Mouse (Mus musculus) neutrophil, adult 65 days (primary cell): ENCODE data around the gene Rilpl1. TPM values are rescaled to one million over a fixed set of nuclear protein-coding genes. Genes with fewer than 3 reads are reported as not detected.

ENCODE experiments used
- total RNA-seq: library from RNA; stranded (reverse); gene quantifications from 2 replicates; pipeline ENCODE4 v1.2.4, GENCODE M21; 2023

The Rilpl1 gene
- 0.68 and 1.9 TPM in 2 replicates for total RNA-seq

DNA sequence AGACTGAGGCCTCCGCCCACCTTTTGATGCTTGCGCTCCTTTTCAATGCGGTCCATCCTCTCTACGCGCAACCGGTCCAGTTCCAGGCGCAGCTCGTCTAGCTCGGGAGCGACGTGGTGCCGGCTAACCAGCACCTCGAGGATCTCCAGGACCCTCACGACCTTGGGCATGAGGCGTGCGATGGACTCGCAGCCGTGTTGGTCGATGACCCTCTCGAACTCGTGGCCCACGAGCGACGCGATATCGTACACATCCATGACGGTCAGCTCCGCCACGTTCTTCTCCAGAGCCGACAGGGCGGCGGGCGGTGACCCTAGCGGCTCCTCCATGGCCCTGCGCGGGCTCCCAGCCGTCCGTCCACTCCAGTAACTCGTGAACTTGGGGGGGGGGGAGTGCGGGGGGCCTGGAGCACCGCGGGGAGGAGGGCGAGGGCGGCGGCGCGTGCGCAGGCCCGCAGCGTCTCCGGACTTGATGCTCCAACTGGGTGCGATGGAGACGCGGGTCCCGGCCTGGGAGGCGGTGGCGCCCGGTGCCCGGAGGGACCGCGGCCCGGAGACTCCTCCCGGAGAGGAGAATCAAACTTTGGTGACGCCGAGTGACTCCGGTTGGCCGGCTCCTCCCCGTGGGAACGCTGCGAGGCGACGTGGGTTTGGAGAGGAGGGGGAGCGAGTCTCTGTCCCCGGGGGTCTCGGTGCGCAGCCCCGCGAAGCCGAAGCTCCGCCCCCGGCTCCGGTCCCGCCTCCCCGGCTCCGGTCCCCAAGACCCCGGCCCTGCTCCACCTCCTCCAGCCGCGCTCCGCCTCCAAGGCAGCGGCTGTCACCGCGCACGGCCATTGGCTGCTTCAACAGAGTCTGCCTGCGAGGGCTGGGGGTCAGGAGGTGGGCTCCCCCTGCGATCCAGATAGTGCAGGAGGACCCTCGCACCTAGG is at the start of gene Rilpl1:
Rilpl1 (minus strand) TSS at position 737 of the 928 bp plus-strand sequence.

DNA sequence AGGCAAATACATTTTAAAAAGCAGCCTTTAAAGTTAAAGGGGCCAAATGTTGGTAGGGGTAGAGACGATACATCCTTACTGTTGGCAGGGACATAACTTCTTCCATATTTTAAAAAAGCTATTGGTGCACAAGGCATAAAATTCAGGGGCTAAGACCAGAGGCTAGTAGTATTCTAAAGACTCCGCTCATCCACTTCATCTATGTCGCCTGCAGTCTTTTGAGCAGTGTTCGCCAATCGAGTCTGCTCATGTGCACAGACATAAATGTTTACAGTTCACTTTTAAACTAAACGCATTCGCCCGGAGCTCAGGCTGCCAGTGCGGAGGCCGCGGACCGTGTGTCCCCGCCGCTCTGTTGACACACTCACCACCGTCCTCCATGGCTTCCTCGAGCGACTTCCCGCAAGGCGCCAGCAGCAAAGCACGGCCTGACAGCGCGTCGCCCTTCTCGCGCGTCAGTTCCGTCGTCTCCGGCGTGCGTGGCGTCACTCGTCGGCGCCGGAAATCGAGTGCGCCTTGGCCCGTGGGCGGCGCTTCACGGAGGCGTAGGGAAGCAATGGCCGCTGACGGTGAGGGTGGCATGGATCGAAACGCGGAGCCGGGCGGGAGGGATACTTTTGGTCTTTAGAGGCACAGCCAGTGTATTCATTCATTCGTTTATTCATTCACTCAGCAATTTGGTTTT is 47.6 kb upstream of the Rilpl1 start, which contains the start of the genes Eif2b1 and Gtf2h3:
Eif2b1 (minus strand) TSS at position 499 of the 685 bp plus-strand sequence.
Gtf2h3 (plus strand) TSS at position 508 of the 685 bp plus-strand sequence.

GRCm38 (mm10) chr5:124552558-124553307 is 21.5 kb upstream of the Rilpl1 start, which contains the start of gene Ddx55:
TSS of gene Ddx55 (plus strand) at chr5:124552864.

GRCm38 (mm10) chr5:124540383-124540786 is 9.2 kb upstream of the Rilpl1 start, which contains the start of gene Tmed2:
TSS of gene Tmed2 (plus strand) at chr5:124540695.

GRCm38 (mm10) chr5:124482966-124483654 is 48.1 kb downstream of the Rilpl1 start, which contains the start of gene Snrnp35:
TSS of gene Snrnp35 (plus strand) at chr5:124483134.

Other genes with a start within 250 kb of the Rilpl1 start
- 11.6 TPM in 2 replicates for gene Mphosph9, start 203.4 kb downstream of the Rilpl1 start, total RNA-seq
- gene 2810006K23Rik, start 203.3 kb downstream of the Rilpl1 start, total RNA-seq: 2.2 and 3.0 TPM in 2 replicates
- 74.1 and 82.2 TPM in 2 replicates for gene Cdk2ap1, start 168.3 kb downstream of the Rilpl1 start, total RNA-seq
- gene Sbno1, start 105.4 kb downstream of the Rilpl1 start, total RNA-seq: 211 and 313 TPM in 2 replicates
- 150 and 176 TPM in 2 replicates for gene Kmt5a, start 91.5 kb downstream of the Rilpl1 start, total RNA-seq
- gene Rilpl2, start 53.0 kb downstream of the Rilpl1 start, total RNA-seq: 94.9 and 111 TPM in 2 replicates
- gene Snrnp35, start 48.3 kb downstream of the Rilpl1 start, total RNA-seq: 7.9 and 11.7 TPM in 2 replicates
- 150 and 151 TPM in 2 replicates for gene Tmed2, start 9.3 kb upstream of the Rilpl1 start, total RNA-seq
- gene Ddx55, start 21.5 kb upstream of the Rilpl1 start, total RNA-seq: 9.6 and 18.9 TPM in 2 replicates
- 13.7 and 21.4 TPM in 2 replicates for gene Eif2b1, start 47.7 kb upstream of the Rilpl1 start, total RNA-seq
- gene Gtf2h3, start 47.7 kb upstream of the Rilpl1 start, total RNA-seq: 2.6 and 4.6 TPM in 2 replicates
- gene Atp6v0a2, start 97.2 kb upstream of the Rilpl1 start, total RNA-seq: 26.6 and 35.9 TPM in 2 replicates
- not detected in 2 replicates for gene Dnah10, start 193.7 kb upstream of the Rilpl1 start, total RNA-seq